Mouse (Mus musculus) C2C12 (cell line): ENCODE data around the gene Usp7.

Experiments used
- CTCF ChIP-seq: IDR thresholded peaks from one replicate; pipeline ENCODE4 v1.5.1; 2011; ENCODE audit not compliant: control insufficient read depth, insufficient read depth, insufficient read length
- FOSL1 ChIP-seq: IDR thresholded peaks from one replicate; pipeline ENCODE4 v1.8.0; 2011; ENCODE audit warnings: mild to moderate bottlenecking, low read length; ENCODE audit not compliant: poor library complexity, insufficient read depth, severe bottlenecking
- MAX ChIP-seq: IDR thresholded peaks from one replicate; pipeline ENCODE4 v1.6.1; 2011; ENCODE audit warnings: mild to moderate bottlenecking, control low read depth
- USF1 ChIP-seq: IDR thresholded peaks from one replicate; pipeline ENCODE4 v1.6.1; 2011; ENCODE audit warnings: low read depth, mild to moderate bottlenecking, control low read depth, moderate library complexity

DNA sequence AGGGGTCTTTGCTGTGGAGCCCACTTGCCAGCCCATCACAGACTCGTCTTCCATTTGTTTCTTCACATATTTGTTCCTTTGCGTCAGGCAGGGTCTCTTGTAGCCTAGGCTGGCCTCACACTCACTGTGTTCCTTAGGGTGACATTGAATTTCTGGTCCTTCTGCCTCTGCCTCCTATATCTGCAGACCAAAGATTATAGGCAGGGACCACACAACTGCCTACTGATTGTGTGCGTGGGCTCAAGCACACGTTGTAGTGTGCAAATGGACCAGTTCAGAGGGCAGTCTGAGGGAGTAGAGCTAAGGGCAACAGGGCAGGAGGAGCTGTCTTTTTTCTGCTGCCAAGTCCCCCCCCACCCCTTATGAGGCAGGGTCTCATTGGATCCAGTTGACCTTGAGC lies 24.0 kb downstream of the Usp7 start:
- no peak for TF ChIP-seq CTCF
- TF ChIP-seq MAX: no peak
- TF ChIP-seq USF1: no peak
- no peak for TF ChIP-seq FOSL1
